Mouse (Mus musculus) neural tube, embryonic 11.5 days (tissue): ENCODE measurements at regions not wholly inside any gene's neighbourhood (a gene's known extent, or its start where the extent isn't known, plus 50 kb on each side); places are given as distances from the start of the nearest gene placed in this dataset.

Source experiments
- ATAC-seq: fragments of 200-750 bp; cut with Nextera tagmentation; 2 replicates; pipeline ENCODE4 v1.8.0; 2017; ENCODE audit warnings: moderate number of reproducible peaks, mild to moderate bottlenecking, moderate TSS enrichment, moderate library complexity; ENCODE audit not compliant: insufficient read depth, low FRiP score, low TSS enrichment
- DNase-seq: peaks from one replicate; pipeline ENCODE4 v3.0.0-alpha.2; 2015; ENCODE audit warnings: low spot score
- H3K27ac ChIP-seq: fragments of 300-500 bp; sonication (generic); 2 replicates; pipeline ENCODE4 v1.5.1; 2014; ENCODE audit warnings: low read depth, mild to moderate bottlenecking, low read length
- H3K27me3 ChIP-seq: fragments of 300-500 bp; sonication (generic); 2 replicates; pipeline ENCODE4 v1.6.1; 2014; ENCODE audit warnings: mild to moderate bottlenecking, low read length, mixed read lengths; ENCODE audit not compliant: control insufficient read depth, insufficient read depth
- H3K36me3 ChIP-seq: fragments of 300-500 bp; sonication (generic); 2 replicates; pipeline ENCODE4 v1.6.1; 2014; ENCODE audit warnings: mild to moderate bottlenecking, low read length, moderate library complexity, mixed read lengths; ENCODE audit not compliant: control insufficient read depth, insufficient read depth
- H3K4me1 ChIP-seq: fragments of 300-500 bp; sonication (generic); 2 replicates; pipeline ENCODE4 v1.6.1; 2014; ENCODE audit warnings: low read length, mixed read lengths; ENCODE audit not compliant: control insufficient read depth, insufficient read depth
- H3K4me2 ChIP-seq: fragments of 300-500 bp; sonication (generic); 2 replicates; pipeline ENCODE4 v1.6.1; 2014; ENCODE audit warnings: low read depth, mild to moderate bottlenecking, moderate library complexity
- H3K4me3 ChIP-seq: fragments of 300-500 bp; sonication (generic); 2 replicates; pipeline ENCODE4 v1.5.1; 2014; ENCODE audit warnings: low read depth, low read length
- H3K9ac ChIP-seq: fragments of 300-500 bp; sonication (generic); 2 replicates; pipeline ENCODE4 v1.6.1; 2014; ENCODE audit warnings: mild to moderate bottlenecking, low read length
- H3K9me3 ChIP-seq: fragments of 300-500 bp; sonication (generic); 2 replicates; pipeline ENCODE4 v1.6.1; 2016; ENCODE audit warnings: low read length; ENCODE audit not compliant: control insufficient read depth
- WGBS: fragments of 180-500 bp; shearing (Covaris S2); extraction: QIAGEN DNeasy Blood & Tissue Kit; methylation state at CpG from one replicate; pipeline ENCODE4 v1.1.7; 2014; 5-methylcytosine and 5-hydroxymethylcytosine counted together

- no peak overlapping the region for H3K4me3 ChIP-seq
- WGBS, result 75% methylated on average over 7 of the region's 7 CpGs
These were observed 149.4 kb upstream of the Cdkn2b start for GRCm38 (mm10) chr4:89460170-89460762.

DNA sequence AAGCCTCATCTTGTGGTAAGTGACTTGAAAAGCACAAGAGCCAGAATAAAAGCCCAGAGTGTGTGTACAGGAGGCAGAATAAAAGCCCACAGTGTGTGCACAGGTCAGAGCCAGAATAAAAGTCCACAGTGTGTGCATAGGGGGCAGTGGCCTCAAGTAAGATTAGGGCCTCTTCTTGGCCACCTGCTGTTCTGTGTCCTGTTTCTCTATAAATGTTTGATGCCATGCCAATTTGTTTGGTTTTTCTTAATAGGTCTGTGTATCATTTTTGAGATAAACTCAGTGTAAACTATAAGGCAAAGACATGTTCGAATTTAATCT is 148.5 kb upstream of the Cdkn2b start:
- no peaks in the 10 kb centered on the region for H3K4me1 ChIP-seq
- 90% methylated on average over 1 of the region's 1 CpGs for WGBS
- no peaks in the 10 kb centered on the region for H3K36me3 ChIP-seq

More at GRCm38 (mm10) chr4:89460170-89460762, 149.4 kb upstream of the Cdkn2b start:
- DNase-seq (no peak), ATAC-seq (no peak)
- Histone ChIP-seq H3K9ac (no peak overlapping the region), H3K4me2 (no peak overlapping the region), H3K36me3 (no peaks in the 10 kb centered on the region), H3K4me1 (no peaks in the 10 kb centered on the region), H3K27ac (no peak overlapping the region), H3K27me3 (no peaks in the 10 kb centered on the region), H3K9me3 (no peaks in the 10 kb centered on the region)

GRCm38 (mm10) chr4:89458628-89459345 is 147.9 kb upstream of the Cdkn2b start:
- Histone ChIP-seq H3K36me3 (no peaks in the 10 kb centered on the region), H3K27me3 (no peaks in the 10 kb centered on the region), H3K4me2 (no peak overlapping the region), H3K9ac (no peak overlapping the region), H3K9me3 (no peaks in the 10 kb centered on the region), H3K4me1 (no peaks in the 10 kb centered on the region), H3K4me3 (no peak overlapping the region), H3K27ac (no peak overlapping the region)
- WGBS, result 81% methylated on average over 2 of the region's 2 CpGs
- ATAC-seq (no peak), DNase-seq (no peak)

More for the DNA sequence above, 148.5 kb upstream of the Cdkn2b start:
- no peaks in the 10 kb centered on the region for H3K27me3 ChIP-seq
- H3K9ac ChIP-seq, result no peak overlapping the region
- no peak for DNase-seq
- no peaks in the 10 kb centered on the region for H3K9me3 ChIP-seq
- H3K4me2 ChIP-seq, result no peak overlapping the region
- no peak overlapping the region for H3K27ac ChIP-seq
- H3K4me3 ChIP-seq, result no peak overlapping the region
- ATAC-seq, result no peak

DNA sequence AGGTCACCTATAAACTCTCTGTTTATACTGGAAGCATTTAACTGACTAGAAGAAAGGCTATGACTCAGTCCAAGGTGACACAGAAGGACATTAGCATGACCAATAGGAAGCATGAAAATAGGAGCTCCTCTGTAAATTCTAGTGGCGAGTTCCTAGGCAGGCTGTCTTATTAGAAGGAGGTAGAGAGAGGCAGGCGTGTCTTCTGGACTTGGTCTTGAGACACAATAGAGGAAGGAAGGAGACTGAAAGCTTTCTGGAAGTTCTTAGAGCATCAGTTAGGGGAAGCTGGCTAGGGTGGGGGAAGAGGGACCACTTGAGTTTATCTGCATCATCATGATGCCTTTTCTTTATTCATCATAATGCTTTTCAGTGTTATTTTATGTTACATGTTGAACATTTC is 147.0 kb upstream of the Cdkn2b start:
- Histone ChIP-seq H3K4me3 (no peak overlapping the region), H3K27ac (no peak overlapping the region), H3K4me1 (no peaks in the 10 kb centered on the region), H3K36me3 (no peaks in the 10 kb centered on the region), H3K9me3 (no peaks in the 10 kb centered on the region), H3K27me3 (no peaks in the 10 kb centered on the region), H3K9ac (no peak overlapping the region), H3K4me2 (no peak overlapping the region)
- ATAC-seq (no peak), DNase-seq (no peak)
- 89% methylated on average over 2 of the region's 2 CpGs for WGBS

- ATAC-seq (no peak), DNase-seq (no peak)
- Histone ChIP-seq H3K4me1 (peaks cover 2% of the 10 kb centered on the region; the same call in 1 of the 2 replicates), H3K4me2 (no peak overlapping the region), H3K27ac (no peak overlapping the region), H3K36me3 (no peaks in the 10 kb centered on the region), H3K9me3 (no peaks in the 10 kb centered on the region), H3K4me3 (no peak overlapping the region), H3K9ac (no peak overlapping the region), H3K27me3 (no peaks in the 10 kb centered on the region)
- 94% methylated on average over 5 of the region's 5 CpGs for WGBS
These were observed 144.1 kb upstream of the Cdkn2b start for GRCm38 (mm10) chr4:89454926-89455325.

DNA sequence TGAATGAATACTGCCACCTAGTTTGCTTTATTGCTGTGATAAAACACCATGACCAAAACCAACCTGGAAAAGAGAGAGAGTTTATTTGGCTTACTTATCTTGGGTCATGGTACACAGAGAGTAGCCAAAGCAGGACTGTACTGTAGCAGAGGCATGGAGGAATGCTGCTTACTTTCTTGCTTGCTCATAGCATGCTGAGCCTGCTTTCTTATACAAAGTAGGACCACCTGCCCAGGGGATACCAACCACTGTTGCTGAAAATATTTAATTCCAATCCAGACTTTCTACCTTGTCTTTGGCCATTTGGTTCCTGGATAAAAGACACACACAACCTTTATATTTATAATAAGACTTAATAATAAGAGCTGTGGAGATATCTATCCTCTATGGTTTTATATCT is 142.2 kb upstream of the Cdkn2b start:
- Histone ChIP-seq H3K9me3 (no peaks in the 10 kb centered on the region), H3K27ac (no peak overlapping the region), H3K4me3 (no peak overlapping the region), H3K4me1 (peaks cover 2% of the 10 kb centered on the region; the same call in 1 of the 2 replicates), H3K9ac (no peak overlapping the region), H3K36me3 (no peaks in the 10 kb centered on the region), H3K4me2 (no peak overlapping the region), H3K27me3 (no peaks in the 10 kb centered on the region)
- ATAC-seq, result no peak
- no peak for DNase-seq

DNA sequence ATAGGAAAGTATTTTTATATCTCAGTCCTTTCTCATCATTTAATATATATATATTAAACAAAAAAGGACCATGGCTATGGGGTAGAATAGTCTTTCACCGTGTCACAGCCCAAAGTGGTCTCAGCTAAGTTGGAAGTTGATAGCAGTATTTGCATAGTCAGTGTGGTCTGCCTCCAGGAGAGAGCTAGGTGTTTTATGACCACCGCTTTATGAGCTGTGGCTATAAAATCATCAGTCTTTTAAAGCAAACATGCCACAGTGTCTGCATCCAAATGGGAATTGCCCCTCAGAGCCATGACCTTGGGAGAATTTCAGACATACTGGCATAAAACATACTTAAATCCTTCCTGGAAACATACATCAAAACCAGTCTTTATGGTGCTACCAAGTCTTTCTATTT is 140.9 kb upstream of the Cdkn2b start:
- no peak overlapping the region for H3K27ac ChIP-seq
- no peak overlapping the region for H3K4me2 ChIP-seq
- H3K4me1 ChIP-seq, result peaks cover 2% of the 10 kb centered on the region; the same call in 1 of the 2 replicates
- H3K36me3 ChIP-seq, result no peaks in the 10 kb centered on the region
- DNase-seq, result no peak
- ATAC-seq, result no peak
- H3K9me3 ChIP-seq, result no peaks in the 10 kb centered on the region
- no peak overlapping the region for H3K4me3 ChIP-seq
- H3K27me3 ChIP-seq, result no peaks in the 10 kb centered on the region
- WGBS, result 26% methylated on average over 2 of the region's 2 CpGs
- no peak overlapping the region for H3K9ac ChIP-seq

DNA sequence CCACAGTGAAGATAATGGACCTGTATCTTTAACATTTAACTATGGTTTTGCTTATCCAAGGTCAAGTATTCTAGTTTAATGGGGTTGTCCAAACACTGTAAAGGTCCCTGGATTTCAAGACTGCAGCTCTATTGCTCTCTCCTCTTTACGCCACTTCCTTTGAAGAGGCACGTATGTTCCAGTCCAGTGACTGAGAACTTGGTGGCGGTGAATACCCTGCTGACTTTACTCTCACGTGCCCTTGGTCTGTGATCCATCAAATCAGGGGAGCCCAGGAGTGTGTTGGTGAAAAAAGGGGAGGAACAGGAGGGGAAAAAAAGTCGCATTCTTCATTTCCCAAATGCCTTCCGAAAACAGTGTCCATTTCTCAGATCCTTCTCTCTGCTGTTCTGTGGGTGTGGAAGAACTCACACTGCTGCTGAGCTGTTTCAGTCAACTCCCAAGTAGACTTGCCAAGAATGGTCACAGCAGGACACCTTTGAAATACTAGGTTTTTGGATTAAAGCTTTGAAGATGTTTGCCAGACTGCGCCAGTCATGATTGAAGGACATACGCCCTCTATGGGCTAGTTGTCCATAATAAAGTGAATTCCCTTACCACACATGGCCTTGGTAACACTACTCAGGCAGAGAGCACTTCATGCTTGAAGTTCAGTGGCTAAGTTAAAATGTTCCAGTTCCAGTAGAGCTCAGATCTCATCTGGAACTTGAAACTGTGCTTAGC is 136.1 kb upstream of the Cdkn2b start:
- Histone ChIP-seq H3K27me3 (no peaks in the 10 kb centered on the region), H3K9ac (no peak overlapping the region), H3K27ac (no peak overlapping the region), H3K4me2 (no peak overlapping the region), H3K36me3 (no peaks in the 10 kb centered on the region), H3K9me3 (no peaks in the 10 kb centered on the region), H3K4me1 (peaks cover 2% of the 10 kb centered on the region; the same call in 1 of the 2 replicates), H3K4me3 (no peak overlapping the region)
- no peak for DNase-seq
- WGBS, result 63% methylated on average over 8 of the region's 8 CpGs
- ATAC-seq, result no peak
